Mouse (Mus musculus) spleen, adult 2 months (tissue): ENCODE results near the gene Prkag2. TPM values are rescaled to one million over a fixed set of nuclear protein-coding genes. Genes with fewer than 3 reads are reported as not detected.

Source experiments
- DNase-seq, 2 experiments: peaks; one replicate each; pipeline versions ENCODE4 v3.0.0 to v3.0.0-alpha.2; 2012 to 2021; ENCODE audit warnings: low spot score in 2 of 2, low read depth in 1 of 2
- H3K27ac ChIP-seq: fragments of 200-500 bp; 2 replicates; pipeline ENCODE4 v1.5.1; 2012; ENCODE audit warnings: low read length, inconsistent platforms; ENCODE audit not compliant: insufficient read depth
- H3K27me3 ChIP-seq: fragments of 200-500 bp; 2 replicates; pipeline ENCODE4 v1.6.1; 2012; ENCODE audit warnings: mild to moderate bottlenecking, moderate library complexity, low read length, inconsistent platforms; ENCODE audit not compliant: control insufficient read depth, insufficient read depth
- H3K36me3 ChIP-seq: fragments of 200-500 bp; 2 replicates; pipeline ENCODE4 v1.6.1; 2012; ENCODE audit warnings: mild to moderate bottlenecking, low read length, inconsistent platforms; ENCODE audit not compliant: control insufficient read depth, insufficient read depth
- H3K4me1 ChIP-seq: fragments of 200-500 bp; 2 replicates; pipeline ENCODE4 v1.6.1; 2011; ENCODE audit warnings: inconsistent platforms; ENCODE audit not compliant: control insufficient read depth, insufficient read depth, insufficient read length
- H3K4me3 ChIP-seq: fragments of 200-500 bp; 2 replicates; pipeline ENCODE4 v1.5.1; 2011; ENCODE audit warnings: mild to moderate bottlenecking, inconsistent platforms; ENCODE audit not compliant: insufficient read depth, insufficient read length; ENCODE audit errors: extremely low read depth
- CTCF ChIP-seq: fragments of 200-500 bp; IDR thresholded peaks from 2 replicates; pipeline ENCODE4 v1.5.1; 2011; ENCODE audit warnings: mild to moderate bottlenecking, inconsistent platforms; ENCODE audit not compliant: insufficient read depth, insufficient read length, insufficient replicate concordance; ENCODE audit errors: extremely low read depth
- POLR2A ChIP-seq: fragments of 200-500 bp; IDR thresholded peaks from 2 replicates; pipeline ENCODE4 v1.6.1; 2011; ENCODE audit warnings: low read depth, low read length, inconsistent platforms
- WGBS: fragments of 180-500 bp; shearing (Covaris S2); methylation state at CpG from one replicate; pipeline ENCODE4 v1.1.7; 2018; 5-methylcytosine and 5-hydroxymethylcytosine counted together
- polyA plus RNA-seq: library from polyadenylated mRNA; depleted of rRNA; stranded (reverse); fragments of >200 nt; gene quantifications from 2 replicates; pipeline ENCODE4 v1.2.3, GENCODE M21; 2012

The Prkag2 gene
- polyA plus RNA-seq, 1 experiment: 7.7 TPM

DNA sequence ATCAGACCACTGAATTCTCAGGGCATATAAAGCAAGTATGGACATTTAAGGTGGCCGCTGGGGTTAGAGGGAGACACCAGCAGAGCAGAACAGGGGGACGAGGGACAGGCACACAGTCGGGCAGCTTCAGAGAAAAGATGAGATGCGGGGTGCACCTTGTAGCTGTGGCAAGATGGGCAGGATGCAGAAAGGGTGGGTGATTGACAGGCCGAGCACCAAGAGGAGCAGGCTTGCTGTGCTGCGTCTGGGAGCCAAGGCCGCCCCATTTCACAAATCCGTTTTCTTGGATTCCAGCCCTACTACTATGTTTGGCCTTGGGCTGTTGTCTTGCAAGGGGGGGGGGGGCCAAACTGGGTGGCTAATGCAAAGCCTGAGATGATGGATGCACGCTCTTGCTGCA, 195.5 kb downstream of the Prkag2 start:
- Histone ChIP-seq H3K4me3 (no peak overlapping the region), H3K27ac (no peak overlapping the region), H3K36me3 (no peaks in the 10 kb centered on the region), H3K27me3 (no peaks in the 10 kb centered on the region), H3K4me1 (no peaks in the 10 kb centered on the region; the same call in 1 of the 2 replicates)
- DNase-seq: no peak
- 85% methylated on average over 9 of the region's 9 CpGs for WGBS
- no peak for TF ChIP-seq POLR2A
- TF ChIP-seq CTCF: no peak

DNA sequence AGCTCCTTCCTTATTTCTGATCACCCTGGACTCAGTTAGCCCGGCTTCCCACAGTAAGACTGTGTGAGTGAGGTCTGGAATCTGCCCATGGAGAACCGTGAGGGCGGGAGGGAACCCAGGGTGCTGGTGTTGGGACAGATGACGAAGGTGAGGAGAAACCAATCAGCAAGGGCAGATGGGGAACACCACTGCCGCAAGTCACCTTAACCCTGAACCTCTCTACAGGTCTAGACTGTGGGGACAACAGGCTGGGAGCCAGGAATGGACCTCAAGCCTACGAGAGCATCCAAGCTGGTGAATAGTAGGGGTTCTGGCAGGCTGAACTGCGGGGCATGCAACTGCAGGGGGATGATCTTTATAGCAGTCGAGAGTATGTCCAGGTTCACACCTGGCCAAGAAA, 196.0 kb downstream of the Prkag2 start:
- Histone ChIP-seq H3K4me3 (no peak overlapping the region), H3K27ac (no peak overlapping the region), H3K27me3 (no peaks in the 10 kb centered on the region), H3K36me3 (no peaks in the 10 kb centered on the region), H3K4me1 (no peaks in the 10 kb centered on the region; the same call in 1 of the 2 replicates)
- 94% methylated on average over 8 of the region's 8 CpGs for WGBS
- TF ChIP-seq POLR2A: no peak
- no peak for DNase-seq

DNA sequence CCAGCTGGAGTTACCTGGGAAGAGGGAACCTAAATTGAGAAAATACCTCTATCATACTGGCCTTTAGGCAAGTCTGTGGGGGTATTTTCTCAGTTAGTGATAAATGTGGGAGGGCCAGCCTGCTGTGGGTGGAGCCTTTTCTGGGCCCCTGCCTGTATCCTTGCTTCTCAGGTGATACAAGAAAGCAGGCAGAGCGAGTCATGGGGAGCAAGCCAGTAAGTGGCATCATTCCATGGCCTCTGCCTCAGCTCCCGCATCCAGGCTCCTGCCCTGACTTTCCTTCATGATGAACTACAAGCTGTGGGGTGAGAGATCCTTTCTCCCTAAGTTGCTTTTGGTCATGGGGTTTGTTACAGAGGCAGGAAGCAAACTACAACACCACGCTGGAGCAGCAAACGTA, 196.4 kb downstream of the Prkag2 start:
- DNase-seq: no peak
- no peak for TF ChIP-seq POLR2A
- no peak for TF ChIP-seq CTCF
- H3K27me3 ChIP-seq: no peaks in the 10 kb centered on the region
- no peak overlapping the region for H3K27ac ChIP-seq
- H3K4me3 ChIP-seq: no peak overlapping the region
- WGBS: 94% methylated on average over 4 of the region's 4 CpGs
- H3K36me3 ChIP-seq: no peaks in the 10 kb centered on the region
- no peaks in the 10 kb centered on the region; the same call in 1 of the 2 replicates for H3K4me1 ChIP-seq

DNA sequence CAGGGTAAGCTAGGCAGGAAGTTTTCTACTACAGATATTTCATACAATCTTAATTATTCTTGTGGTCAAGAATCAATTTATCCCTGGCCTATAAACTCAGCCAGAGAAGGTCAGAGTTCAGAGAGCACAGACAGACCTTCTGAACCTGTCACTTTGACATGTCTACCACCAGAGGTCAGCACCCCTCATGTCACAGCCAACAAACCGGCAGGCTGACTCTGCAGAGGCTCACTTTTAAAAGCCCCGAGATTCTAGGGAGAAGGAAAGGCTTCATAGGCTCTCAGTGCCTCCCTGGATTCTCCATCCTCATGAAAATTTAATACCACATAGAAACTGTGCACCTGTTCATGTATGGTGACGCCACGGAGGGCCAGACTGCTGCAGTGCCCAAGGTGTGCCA, 197.6 kb downstream of the Prkag2 start:
- peak in 1 of 2 experiments; percentile 37 for DNase-seq
- TF ChIP-seq POLR2A (no peak), CTCF (peak; percentile 76; the same call in 1 of the 2 replicates)
- Histone ChIP-seq H3K4me3 (no peak overlapping the region), H3K27ac (no peak overlapping the region), H3K4me1 (no peaks in the 10 kb centered on the region; the same call in 1 of the 2 replicates), H3K27me3 (no peaks in the 10 kb centered on the region), H3K36me3 (no peaks in the 10 kb centered on the region)
- 51% methylated on average over 4 of the region's 4 CpGs for WGBS

DNA sequence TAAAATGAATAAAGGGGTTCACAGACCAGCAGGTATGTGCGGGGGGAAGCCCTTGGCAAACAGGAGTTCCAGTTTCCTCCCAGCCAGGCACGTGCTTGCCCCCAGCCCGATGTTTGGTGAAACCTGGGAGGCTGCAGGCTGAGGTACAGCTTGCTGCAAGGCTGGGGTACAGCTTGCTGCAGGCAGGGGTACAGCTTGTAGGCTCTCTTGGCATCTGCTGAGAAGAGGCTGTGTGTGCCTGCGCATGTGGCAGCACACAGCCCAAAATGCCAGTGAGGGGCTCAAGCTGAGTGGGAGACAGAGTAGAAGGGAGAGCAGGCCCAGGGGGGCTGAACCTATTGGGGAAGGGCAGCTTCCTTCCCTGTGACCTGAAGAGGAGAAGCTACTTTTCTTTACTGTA, 204.8 kb downstream of the Prkag2 start:
- TF ChIP-seq CTCF (no peak), POLR2A (no peak)
- WGBS: 95% methylated on average over 4 of the region's 4 CpGs
- no peak overlapping the region for H3K4me3 ChIP-seq

DNA sequence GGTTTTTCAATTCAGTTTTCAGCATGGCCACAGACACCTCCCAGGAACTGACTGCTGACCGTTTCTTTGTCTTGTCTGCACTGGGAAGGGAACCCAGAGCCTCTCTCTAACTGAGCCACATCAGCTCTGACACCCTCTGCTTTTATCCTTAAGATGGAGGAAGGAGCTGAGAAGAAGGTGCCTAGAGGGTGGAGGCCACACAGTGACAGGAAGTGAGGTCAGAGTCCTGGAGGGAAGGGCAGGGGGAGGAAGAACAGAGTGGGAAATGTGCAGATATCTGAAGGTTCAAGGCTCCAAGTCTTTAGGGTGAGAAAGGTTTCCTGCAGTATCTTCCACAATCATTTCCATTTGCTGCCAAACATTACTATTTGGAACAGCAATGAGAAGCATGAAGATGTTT, 205.6 kb downstream of the Prkag2 start:
- H3K36me3 ChIP-seq: no peaks in the 10 kb centered on the region
- H3K27ac ChIP-seq: no peak overlapping the region
- WGBS: 53% methylated on average over 1 of the region's 1 CpGs
- no peaks in the 10 kb centered on the region; the same call in 1 of the 2 replicates for H3K4me1 ChIP-seq
- DNase-seq: no peak
- TF ChIP-seq POLR2A: no peak
- no peaks in the 10 kb centered on the region for H3K27me3 ChIP-seq
- no peak overlapping the region for H3K4me3 ChIP-seq

More for the DNA sequence above, 204.8 kb downstream of the Prkag2 start:
- Histone ChIP-seq H3K4me1 (no peaks in the 10 kb centered on the region; the same call in 1 of the 2 replicates), H3K27me3 (no peaks in the 10 kb centered on the region), H3K36me3 (no peaks in the 10 kb centered on the region), H3K27ac (no peak overlapping the region)
- no peak for DNase-seq

DNA sequence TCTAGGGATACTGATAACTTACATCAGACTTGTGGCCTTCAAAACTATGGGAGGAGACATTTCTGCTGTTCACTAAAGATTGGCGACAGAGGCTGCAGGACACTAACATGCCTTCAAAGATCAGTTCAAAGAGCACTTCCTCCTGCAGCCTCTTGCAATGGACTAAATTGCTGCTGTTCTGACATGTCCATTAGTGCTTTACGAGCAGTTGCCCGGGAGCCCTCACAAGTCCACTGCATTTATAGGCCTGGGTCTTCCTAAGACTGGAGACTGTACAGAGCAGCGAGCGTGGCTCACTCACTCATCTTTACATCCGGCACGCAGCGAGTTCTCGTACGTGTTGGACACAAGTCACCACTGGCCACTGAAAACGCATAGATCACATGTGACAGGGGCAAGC, 208.0 kb downstream of the Prkag2 start:
- peaks cover 9% of the 10 kb centered on the region for H3K36me3 ChIP-seq
- no peak for DNase-seq
- 91% methylated on average over 11 of the region's 11 CpGs for WGBS
- H3K4me3 ChIP-seq: no peak overlapping the region
- no peaks in the 10 kb centered on the region for H3K27me3 ChIP-seq
- TF ChIP-seq POLR2A (no peak), CTCF (no peak)
- H3K4me1 ChIP-seq: no peaks in the 10 kb centered on the region; the same call in 1 of the 2 replicates
- H3K27ac ChIP-seq: no peak overlapping the region

DNA sequence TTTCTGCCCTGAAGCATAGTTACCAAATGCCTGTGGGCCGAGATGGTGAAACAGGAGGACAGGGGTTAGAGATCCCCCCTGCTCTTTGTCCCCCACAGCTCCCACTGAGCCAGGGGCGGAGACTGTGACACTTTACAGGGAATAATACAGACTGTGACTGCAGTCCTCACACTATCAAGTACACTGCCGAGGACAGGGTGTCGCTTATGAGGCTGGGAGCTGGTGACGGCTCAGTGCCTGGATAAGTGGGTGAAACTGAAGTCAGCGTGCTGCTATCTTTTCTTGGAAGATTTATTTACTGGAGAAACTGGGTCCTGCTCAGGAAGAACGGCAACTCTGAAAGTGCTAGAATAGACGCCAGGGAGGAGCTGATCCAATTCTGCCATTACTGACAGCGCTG, 210.6 kb downstream of the Prkag2 start:
- WGBS: 89% methylated on average over 9 of the region's 9 CpGs
- Histone ChIP-seq H3K27ac (no peak overlapping the region), H3K4me1 (no peaks in the 10 kb centered on the region; the same call in 1 of the 2 replicates), H3K36me3 (peaks cover 17% of the 10 kb centered on the region), H3K27me3 (no peaks in the 10 kb centered on the region), H3K4me3 (no peak overlapping the region)
- TF ChIP-seq CTCF: no peak
- TF ChIP-seq POLR2A: no peak
- DNase-seq: no peak
